Mouse (Mus musculus): Measurements from ENCODE around the gene Kctd17. TPM values are rescaled to one million over a fixed set of nuclear protein-coding genes. Genes with fewer than 3 reads are reported as not detected.

Kctd17 gene
- 10 to 100 TPM; 80.7 TPM for total RNA-seq (2021)

GRCm38 (mm10) chr15:78428391-78429138 is at the start of gene Kctd17:
Gene Kctd17 (plus strand): TSS chr15:78428564.
- DNase-seq: peak; percentile 80 to 83
- intact Hi-C loops (cut with DNase I): loop anchor here (2.0 kb wide), 1 partner anchor 22 kb away; the partner anchor contains the start of gene Mpst

- no peak for DNase-seq
- intact Hi-C loops (cut with DNase I): no loop called here
Observed at GRCm38 (mm10) chr15:78380208-78380607, 48.2 kb upstream of the Kctd17 start.

- DNase-seq: no peak
- intact Hi-C loops (cut with DNase I): no loop called here
Observed at GRCm38 (mm10) chr15:78380741-78381140, 47.6 kb upstream of the Kctd17 start.

GRCm38 (mm10) chr15:78382115-78382514 is 46.2 kb upstream of the Kctd17 start:
- intact Hi-C loops (cut with DNase I): no loop called here
- no peak for DNase-seq

- intact Hi-C loops (cut with DNase I): no loop called here
- peak; percentile 43 to 61 for DNase-seq
Observed at GRCm38 (mm10) chr15:78383450-78384219, 44.7 kb upstream of the Kctd17 start.

- intact Hi-C loops (cut with DNase I): no loop called here
- DNase-seq: no peak
Observed at GRCm38 (mm10) chr15:78384220-78385116, 43.9 kb upstream of the Kctd17 start.

- intact Hi-C loops (cut with DNase I): no loop called here
Observed at GRCm38 (mm10) chr15:78385564-78385963, 42.8 kb upstream of the Kctd17 start.

GRCm38 (mm10) chr15:78390855-78391254 is 37.5 kb upstream of the Kctd17 start:
- DNase-seq: no peak
- intact Hi-C loops (cut with DNase I): no loop called here

More at GRCm38 (mm10) chr15:78385564-78385963, 42.8 kb upstream of the Kctd17 start:
- DNase-seq: no peak

- DNase-seq: no peak
- intact Hi-C loops (cut with DNase I): no loop called here
Observed at GRCm38 (mm10) chr15:78395478-78395962, 32.8 kb upstream of the Kctd17 start, which contains the start of gene Tex33. Gene Tex33 (minus strand): TSS chr15:78395912.

- intact Hi-C loops (cut with DNase I): no loop called here
- peak in 1 of 2 experiments; percentile 41 for DNase-seq
Observed at GRCm38 (mm10) chr15:78401345-78401744, 27.0 kb upstream of the Kctd17 start.

- intact Hi-C loops (cut with DNase I): no loop called here
- DNase-seq: peak; percentile 87 to 90
Observed at GRCm38 (mm10) chr15:78401921-78402320, 26.4 kb upstream of the Kctd17 start.

GRCm38 (mm10) chr15:78402423-78402822 is 25.9 kb upstream of the Kctd17 start:
- intact Hi-C loops (cut with DNase I): no loop called here
- DNase-seq: peak; percentile 47 to 48

- intact Hi-C loops (cut with DNase I): no loop called here
- DNase-seq: no peak
Observed at GRCm38 (mm10) chr15:78403301-78403741, 25.0 kb upstream of the Kctd17 start.

- intact Hi-C loops (cut with DNase I): no loop called here
- peak; percentile 73 to 75 for DNase-seq
Observed at GRCm38 (mm10) chr15:78403896-78404295, 24.5 kb upstream of the Kctd17 start.

- no peak for DNase-seq
- intact Hi-C loops (cut with DNase I): no loop called here
Observed at GRCm38 (mm10) chr15:78405098-78405497, 23.3 kb upstream of the Kctd17 start.

- peak; percentile 90 for DNase-seq
- intact Hi-C loops (cut with DNase I): loop anchor here (2.0 kb wide), 1 partner anchor 23 kb away; the partner anchor contains the start of gene Kctd17
Observed at GRCm38 (mm10) chr15:78405517-78406211, 22.7 kb upstream of the Kctd17 start, which contains the start of gene Tst. Gene Tst (minus strand): TSS chr15:78405907.

GRCm38 (mm10) chr15:78406293-78406934 is 21.9 kb upstream of the Kctd17 start, which contains the start of gene Mpst:
Gene Mpst (plus strand): TSS chr15:78406416.
- intact Hi-C loops (cut with DNase I): loop anchor here (2.0 kb wide), 1 partner anchor 22 kb away; the partner anchor contains the start of gene Kctd17
- peak; percentile 94 to 95 for DNase-seq

- no peak for DNase-seq
- intact Hi-C loops (cut with DNase I): no loop called here
Observed at GRCm38 (mm10) chr15:78409570-78410052, 18.8 kb upstream of the Kctd17 start.

Measured in heart, postnatal 10 days (tissue).